Mouse (Mus musculus) hindbrain, embryonic 15.5 days (tissue): ENCODE results near the gene Mthfr. TPM values are rescaled to one million over a fixed set of nuclear protein-coding genes. Genes with fewer than 3 reads are reported as not detected.
A peak's percentile ranks its signal among the peaks of the same experiment; 100 is the strongest.

Experiments
- ATAC-seq: fragments of 200-750 bp; cut with Nextera tagmentation; 2 replicates; pipeline ENCODE4 v1.8.0; 2017; ENCODE audit warnings: low read depth, moderate number of reproducible peaks, moderate TSS enrichment; ENCODE audit not compliant: low FRiP score
- H3K27ac ChIP-seq: fragments of 300-500 bp; sonication (generic); replicated peaks from 2 replicates; pipeline ENCODE4 v1.5.1; 2015; ENCODE audit warnings: mild to moderate bottlenecking, inconsistent platforms
- H3K27me3 ChIP-seq: fragments of 300-500 bp; sonication (generic); 2 replicates; pipeline ENCODE4 v1.6.1; 2015; ENCODE audit warnings: control low read depth, inconsistent platforms
- H3K36me3 ChIP-seq: fragments of 300-500 bp; sonication (generic); 2 replicates; pipeline ENCODE4 v1.6.1; 2015; ENCODE audit warnings: control low read depth, inconsistent platforms
- H3K4me1 ChIP-seq: fragments of 300-500 bp; sonication (generic); replicated peaks from 2 replicates; pipeline ENCODE4 v1.6.1; 2015; ENCODE audit warnings: control low read depth, inconsistent platforms
- H3K4me2 ChIP-seq: fragments of 300-500 bp; sonication (generic); 2 replicates; pipeline ENCODE4 v1.6.1; 2015; ENCODE audit warnings: moderate library complexity, mild to moderate bottlenecking, inconsistent platforms
- H3K4me3 ChIP-seq: fragments of 300-500 bp; sonication (generic); 2 replicates; pipeline ENCODE4 v1.5.1; 2015; ENCODE audit warnings: mild to moderate bottlenecking, inconsistent platforms
- H3K9ac ChIP-seq: fragments of 300-500 bp; sonication (generic); 2 replicates; pipeline ENCODE4 v1.6.1; 2015; ENCODE audit warnings: inconsistent platforms
- H3K9me3 ChIP-seq: fragments of 300-500 bp; sonication (generic); 2 replicates; pipeline ENCODE4 v1.6.1; 2016; ENCODE audit warnings: control low read depth, inconsistent platforms
- WGBS: fragments of 180-500 bp; shearing (Covaris S2); methylation state at CpG from one replicate; pipeline ENCODE4 v1.1.7; 2015; 5-methylcytosine and 5-hydroxymethylcytosine counted together
- polyA plus RNA-seq: library from polyadenylated mRNA; unstranded; fragments of >200 nt; fragmentation: Nextera tagmentation; extraction: Ambion mirVana; gene quantifications from 2 replicates; pipeline ENCODE4 v1.2.1, GENCODE M21; 2015

The Mthfr gene
- polyA plus RNA-seq, 1 experiment from 2014 or later, result 18.0 TPM

- no peak overlapping the region for H3K27ac ChIP-seq
- no peak for ATAC-seq
- no peaks in the 10 kb centered on the region for H3K36me3 ChIP-seq
- 40% methylated on average over 21 of the region's 21 CpGs for WGBS
- H3K4me2 ChIP-seq, result peak overlapping the region; percentile 55
- no peaks in the 10 kb centered on the region; the same call in 1 of the 2 replicates for H3K4me1 ChIP-seq
- H3K27me3 ChIP-seq, result no peaks in the 10 kb centered on the region
- H3K4me3 ChIP-seq, result peak overlapping the region; percentile 28
- no peak overlapping the region for H3K9ac ChIP-seq
- no peaks in the 10 kb centered on the region for H3K9me3 ChIP-seq
Observed at GRCm38 (mm10) chr4:148075259-148075658, 36.4 kb downstream of the Mthfr start.

GRCm38 (mm10) chr4:148075881-148076280 is 37.0 kb downstream of the Mthfr start:
- WGBS, result 92% methylated on average over 6 of the region's 6 CpGs
- no peak for ATAC-seq

GRCm38 (mm10) chr4:148079212-148079611 is 40.3 kb downstream of the Mthfr start:
- H3K36me3 ChIP-seq, result no peaks in the 10 kb centered on the region
- no peaks in the 10 kb centered on the region for H3K9me3 ChIP-seq
- H3K4me3 ChIP-seq, result no peak overlapping the region
- no peak for ATAC-seq
- no peak overlapping the region for H3K9ac ChIP-seq
- no peaks in the 10 kb centered on the region for H3K27me3 ChIP-seq
- no peak overlapping the region for H3K27ac ChIP-seq
- H3K4me2 ChIP-seq, result no peak overlapping the region
- peaks cover 12% of the 10 kb centered on the region; the same call in 1 of the 2 replicates for H3K4me1 ChIP-seq
- WGBS, result 72% methylated on average over 6 of the region's 6 CpGs

More at GRCm38 (mm10) chr4:148075881-148076280, 37.0 kb downstream of the Mthfr start:
- Histone ChIP-seq H3K9ac (no peak overlapping the region), H3K4me3 (no peak overlapping the region), H3K36me3 (no peaks in the 10 kb centered on the region), H3K27ac (no peak overlapping the region), H3K27me3 (no peaks in the 10 kb centered on the region), H3K4me1 (no peaks in the 10 kb centered on the region; the same call in 1 of the 2 replicates), H3K4me2 (no peak overlapping the region), H3K9me3 (no peaks in the 10 kb centered on the region)

- H3K27me3 ChIP-seq, result no peaks in the 10 kb centered on the region
- 92% methylated on average over 8 of the region's 8 CpGs for WGBS
Observed at GRCm38 (mm10) chr4:148079944-148080596, 41.2 kb downstream of the Mthfr start.

GRCm38 (mm10) chr4:148080597-148080973 is 41.7 kb downstream of the Mthfr start:
- Histone ChIP-seq H3K4me2 (no peak overlapping the region), H3K36me3 (no peaks in the 10 kb centered on the region), H3K4me3 (no peak overlapping the region), H3K9me3 (no peaks in the 10 kb centered on the region), H3K27ac (no peak overlapping the region), H3K9ac (no peak overlapping the region), H3K27me3 (no peaks in the 10 kb centered on the region), H3K4me1 (peaks cover 12% of the 10 kb centered on the region; the same call in 1 of the 2 replicates)
- ATAC-seq, result no peak
- WGBS, result 70% methylated on average over 1 of the region's 1 CpGs

More at GRCm38 (mm10) chr4:148079944-148080596, 41.2 kb downstream of the Mthfr start:
- H3K27ac ChIP-seq, result no peak overlapping the region
- no peaks in the 10 kb centered on the region for H3K36me3 ChIP-seq
- no peak overlapping the region for H3K4me3 ChIP-seq
- ATAC-seq, result no peak
- no peaks in the 10 kb centered on the region for H3K9me3 ChIP-seq
- H3K4me2 ChIP-seq, result no peak overlapping the region
- H3K9ac ChIP-seq, result no peak overlapping the region
- H3K4me1 ChIP-seq, result peaks cover 12% of the 10 kb centered on the region; the same call in 1 of the 2 replicates

- H3K27ac ChIP-seq, result no peak overlapping the region
- H3K4me3 ChIP-seq, result no peak overlapping the region
- no peaks in the 10 kb centered on the region for H3K27me3 ChIP-seq
- WGBS, result 91% methylated on average over 10 of the region's 10 CpGs
- H3K9ac ChIP-seq, result no peak overlapping the region
- peaks cover 12% of the 10 kb centered on the region; the same call in 1 of the 2 replicates for H3K4me1 ChIP-seq
- no peaks in the 10 kb centered on the region for H3K36me3 ChIP-seq
- H3K9me3 ChIP-seq, result no peaks in the 10 kb centered on the region
- no peak overlapping the region for H3K4me2 ChIP-seq
- no peak for ATAC-seq
Observed at GRCm38 (mm10) chr4:148081201-148081600, 42.3 kb downstream of the Mthfr start.

- H3K27me3 ChIP-seq, result no peaks in the 10 kb centered on the region
- H3K9ac ChIP-seq, result no peak overlapping the region
- WGBS, result 56% methylated on average over 12 of the region's 12 CpGs
- H3K27ac ChIP-seq, result no peak overlapping the region
- no peak overlapping the region for H3K4me2 ChIP-seq
- ATAC-seq, result no peak
- no peaks in the 10 kb centered on the region for H3K9me3 ChIP-seq
- H3K36me3 ChIP-seq, result no peaks in the 10 kb centered on the region
- peaks cover 22% of the 10 kb centered on the region for H3K4me1 ChIP-seq
- H3K4me3 ChIP-seq, result no peak overlapping the region
Observed at GRCm38 (mm10) chr4:148082257-148083044, 43.6 kb downstream of the Mthfr start.

GRCm38 (mm10) chr4:148083176-148083899 is 44.5 kb downstream of the Mthfr start:
- Histone ChIP-seq H3K27ac (no peak overlapping the region), H3K4me1 (peaks cover 29% of the 10 kb centered on the region), H3K9me3 (no peaks in the 10 kb centered on the region), H3K27me3 (no peaks in the 10 kb centered on the region), H3K9ac (no peak overlapping the region), H3K4me3 (no peak overlapping the region), H3K4me2 (no peak overlapping the region), H3K36me3 (no peaks in the 10 kb centered on the region)
- 63% methylated on average over 21 of the region's 21 CpGs for WGBS
- ATAC-seq, result no peak

- no peak for ATAC-seq
- Histone ChIP-seq H3K9me3 (no peaks in the 10 kb centered on the region), H3K27me3 (no peaks in the 10 kb centered on the region), H3K9ac (no peak overlapping the region), H3K27ac (no peak overlapping the region), H3K4me3 (no peak overlapping the region), H3K36me3 (no peaks in the 10 kb centered on the region), H3K4me2 (no peak overlapping the region), H3K4me1 (peaks cover 36% of the 10 kb centered on the region)
- WGBS, result 10% methylated on average over 8 of the region's 8 CpGs
Observed at GRCm38 (mm10) chr4:148084261-148084714, 45.4 kb downstream of the Mthfr start.

GRCm38 (mm10) chr4:148085131-148085906 is 46.4 kb downstream of the Mthfr start:
- 37% methylated on average over 10 of the region's 10 CpGs for WGBS
- peaks cover 36% of the 10 kb centered on the region for H3K4me1 ChIP-seq
- no peak overlapping the region for H3K27ac ChIP-seq
- no peak overlapping the region for H3K4me2 ChIP-seq
- no peaks in the 10 kb centered on the region for H3K36me3 ChIP-seq
- no peak for ATAC-seq
- H3K4me3 ChIP-seq, result no peak overlapping the region
- H3K9me3 ChIP-seq, result no peaks in the 10 kb centered on the region
- no peaks in the 10 kb centered on the region for H3K27me3 ChIP-seq
- no peak overlapping the region for H3K9ac ChIP-seq

GRCm38 (mm10) chr4:148085907-148086305 is 47.0 kb downstream of the Mthfr start:
- H3K27ac ChIP-seq, result no peak overlapping the region
- H3K36me3 ChIP-seq, result no peaks in the 10 kb centered on the region
- H3K4me1 ChIP-seq, result peaks cover 36% of the 10 kb centered on the region
- no peak overlapping the region for H3K4me3 ChIP-seq
- no peak for ATAC-seq
- H3K27me3 ChIP-seq, result no peaks in the 10 kb centered on the region
- 73% methylated on average over 3 of the region's 3 CpGs for WGBS
- H3K4me2 ChIP-seq, result no peak overlapping the region
- H3K9me3 ChIP-seq, result no peaks in the 10 kb centered on the region
- H3K9ac ChIP-seq, result no peak overlapping the region
